Mouse (Mus musculus): Measurements from ENCODE around the gene Gna12. TPM values are rescaled to one million over a fixed set of nuclear protein-coding genes. Genes with fewer than 3 reads are reported as not detected.

Gna12 gene
- total RNA-seq, 2 experiments from 2014 or later, result 11.5 to 12.1 TPM

DNA sequence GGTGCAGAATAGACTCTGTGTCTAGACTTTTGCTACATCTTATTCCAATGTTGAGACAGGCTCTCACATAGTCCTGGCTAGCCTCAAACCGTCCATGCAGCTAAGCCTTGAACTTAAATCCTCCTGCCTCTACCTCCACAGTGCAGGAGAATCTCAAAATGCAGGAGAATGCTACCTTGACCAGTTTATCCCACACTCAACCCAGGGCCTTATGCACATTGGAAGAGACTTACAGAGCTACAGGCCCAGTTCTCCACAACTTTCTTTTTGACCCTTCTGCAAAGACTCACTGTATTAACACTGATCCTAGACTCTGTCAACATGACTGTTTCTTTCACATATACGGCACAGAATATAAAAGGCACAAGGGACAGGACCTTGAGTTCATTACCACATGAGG lies 1.9 kb downstream of the Gna12 start:
- no peak for ATAC-seq (replicated peaks; ENCODE audit: low FRiP score, poor library complexity, severe bottlenecking)

GRCm38 (mm10) chr5:140827896-140828295 lies 2.3 kb downstream of the Gna12 start:
- no peak for ATAC-seq (replicated peaks; ENCODE audit: low FRiP score, poor library complexity, severe bottlenecking)

- ATAC-seq (replicated peaks; ENCODE audit: low FRiP score, poor library complexity, severe bottlenecking), result no peak
Observed at GRCm38 (mm10) chr5:140827413-140827812, 2.8 kb downstream of the Gna12 start.

DNA sequence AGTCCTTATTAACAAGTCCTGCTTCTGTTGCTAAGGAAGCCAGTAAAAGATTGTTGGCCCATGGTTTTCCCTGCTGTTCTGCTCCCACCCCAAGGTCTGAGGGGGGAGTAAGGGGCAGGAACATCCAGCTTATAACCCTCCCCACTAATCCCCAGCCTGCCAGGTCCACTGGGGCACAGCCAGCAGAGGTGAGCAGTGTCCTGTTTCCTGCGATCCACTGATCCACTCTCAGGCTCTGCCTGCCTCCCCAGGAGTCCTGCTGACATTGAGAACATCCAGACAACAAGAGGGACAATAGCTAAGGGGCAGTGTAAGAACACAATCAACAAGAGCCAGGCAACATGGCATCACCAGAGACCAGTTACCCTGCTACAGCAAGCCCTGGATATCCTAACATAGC lies 3.4 kb downstream of the Gna12 start:
- no peak for ATAC-seq (replicated peaks; ENCODE audit: low FRiP score, poor library complexity, severe bottlenecking)

GRCm38 (mm10) chr5:140826118-140826517 lies 4.1 kb downstream of the Gna12 start:
- ATAC-seq (replicated peaks; ENCODE audit: low FRiP score, poor library complexity, severe bottlenecking), result no peak

GRCm38 (mm10) chr5:140824126-140824525 lies 6.1 kb downstream of the Gna12 start:
- ATAC-seq (replicated peaks; ENCODE audit: low FRiP score, poor library complexity, severe bottlenecking), result no peak

- ATAC-seq (replicated peaks; ENCODE audit: low FRiP score, poor library complexity, severe bottlenecking), result no peak
Observed at GRCm38 (mm10) chr5:140823386-140823785, 6.8 kb downstream of the Gna12 start.

DNA sequence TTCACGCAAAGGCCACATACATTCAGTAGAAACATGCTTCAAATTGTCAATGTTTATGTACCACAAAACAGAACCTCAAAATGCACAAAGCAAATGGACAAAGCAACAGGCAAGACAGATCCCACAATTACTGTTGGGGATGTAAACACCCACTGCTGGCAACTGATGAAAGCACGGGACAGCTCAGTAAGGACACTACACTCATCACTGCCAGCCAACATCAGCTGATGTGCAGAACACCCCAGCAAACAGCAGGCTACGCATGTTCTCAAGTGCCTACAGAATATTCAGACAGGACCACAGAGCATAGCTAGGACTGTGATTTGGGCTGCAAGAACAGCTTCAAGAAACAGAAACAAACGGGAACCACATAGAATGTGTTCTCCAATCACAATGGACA lies 8.3 kb downstream of the Gna12 start:
- ATAC-seq (replicated peaks; ENCODE audit: low FRiP score, poor library complexity, severe bottlenecking), result no peak

DNA sequence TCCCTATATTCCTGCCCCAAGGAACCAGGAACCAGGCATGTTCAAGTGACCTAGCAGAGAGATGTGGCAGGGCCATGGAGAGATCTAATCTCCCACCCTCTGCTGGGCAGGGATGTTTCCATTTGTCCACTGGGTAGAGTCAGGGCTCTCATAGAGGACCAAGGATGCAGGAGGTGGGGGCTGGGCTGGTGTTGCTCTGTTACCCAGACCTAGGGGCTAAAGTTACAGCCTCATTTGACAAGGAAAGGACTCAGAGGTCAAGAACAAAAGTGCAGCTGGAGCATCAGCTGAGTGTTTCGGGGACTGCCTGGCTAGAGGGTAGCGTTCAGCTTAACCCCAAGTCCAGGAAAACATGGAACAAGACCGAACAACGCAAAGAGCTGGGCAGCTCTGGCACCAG lies 9.7 kb downstream of the Gna12 start:
- no peak for ATAC-seq (replicated peaks; ENCODE audit: low FRiP score, poor library complexity, severe bottlenecking)

GRCm38 (mm10) chr5:140819594-140819993 lies 10.6 kb downstream of the Gna12 start:
- ATAC-seq (replicated peaks; ENCODE audit: low FRiP score, poor library complexity, severe bottlenecking), result no peak

DNA sequence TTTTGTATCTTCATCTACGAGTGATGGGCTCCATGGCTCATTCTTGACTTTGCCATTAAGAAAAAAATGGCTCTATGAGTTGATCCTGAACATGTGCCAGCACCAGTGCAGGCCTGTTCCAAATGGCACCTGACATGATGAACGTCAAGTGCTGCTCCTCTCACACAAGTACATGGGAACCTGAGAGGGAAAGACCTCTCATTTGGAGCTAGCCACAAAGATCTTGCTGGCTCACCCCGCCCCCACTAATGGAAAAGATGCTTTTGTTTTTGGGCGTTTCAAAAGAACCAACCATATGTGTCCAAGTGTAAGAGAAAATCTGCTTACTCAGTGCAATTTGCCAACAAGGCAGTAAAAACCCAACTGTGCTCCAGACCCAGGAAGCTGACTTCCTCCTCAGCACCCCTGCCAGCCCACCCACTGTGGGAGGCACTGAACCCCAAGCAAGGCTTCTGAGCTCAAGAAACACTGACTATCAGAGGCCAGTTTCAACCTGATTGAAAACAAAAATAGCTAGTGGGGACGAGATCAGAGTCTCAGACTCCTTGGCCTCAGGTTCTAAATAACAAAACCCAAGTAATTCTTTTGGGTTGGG lies 11.7 kb downstream of the Gna12 start:
- ATAC-seq (replicated peaks; ENCODE audit: low FRiP score, poor library complexity, severe bottlenecking), result no peak

GRCm38 (mm10) chr5:140816950-140817568 lies 13.2 kb downstream of the Gna12 start:
- ATAC-seq (replicated peaks; ENCODE audit: low FRiP score, poor library complexity, severe bottlenecking), result no peak

- ATAC-seq (replicated peaks; ENCODE audit: low FRiP score, poor library complexity, severe bottlenecking), result no peak
Observed at GRCm38 (mm10) chr5:140816008-140816407, 14.2 kb downstream of the Gna12 start.

GRCm38 (mm10) chr5:140815059-140815728 lies 15.0 kb downstream of the Gna12 start:
- no peak for ATAC-seq (replicated peaks; ENCODE audit: low FRiP score, poor library complexity, severe bottlenecking)

DNA sequence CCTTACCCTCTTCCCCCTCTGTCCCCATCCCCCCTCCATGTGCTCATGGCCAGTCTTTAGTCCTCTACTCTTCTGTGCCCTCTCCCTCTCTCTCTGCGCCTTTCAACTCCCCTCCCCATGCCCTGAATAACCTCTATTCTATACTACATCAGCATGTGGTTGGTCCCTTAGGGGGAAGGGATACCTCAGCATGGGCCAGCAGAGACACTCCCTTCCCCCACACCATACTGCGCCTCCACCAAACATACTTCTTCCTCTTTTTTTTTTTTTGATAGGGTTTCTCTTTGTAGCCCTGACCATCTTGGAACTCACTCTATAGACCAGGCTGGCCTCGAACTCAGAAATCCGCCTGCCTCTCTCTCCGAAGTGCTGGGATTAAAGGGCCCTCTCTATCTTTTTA lies 15.8 kb downstream of the Gna12 start:
- no peak for ATAC-seq (replicated peaks; ENCODE audit: low FRiP score, poor library complexity, severe bottlenecking)

- no peak for ATAC-seq (replicated peaks; ENCODE audit: low FRiP score, poor library complexity, severe bottlenecking)
Observed at GRCm38 (mm10) chr5:140812699-140813098, 17.5 kb downstream of the Gna12 start.

GRCm38 (mm10) chr5:140812063-140812462 lies 18.2 kb downstream of the Gna12 start:
- ATAC-seq (replicated peaks; ENCODE audit: low FRiP score, poor library complexity, severe bottlenecking), result no peak

GRCm38 (mm10) chr5:140811390-140811789 lies 18.8 kb downstream of the Gna12 start:
- ATAC-seq (replicated peaks; ENCODE audit: low FRiP score, poor library complexity, severe bottlenecking), result no peak

- ATAC-seq (replicated peaks; ENCODE audit: low FRiP score, poor library complexity, severe bottlenecking), result 0 out of 2 replicates have a peak, but pooled peaks have one; percentile 34
Observed at GRCm38 (mm10) chr5:140806939-140807338, 23.3 kb downstream of the Gna12 start.

- ATAC-seq (replicated peaks; ENCODE audit: low FRiP score, poor library complexity, severe bottlenecking), result no peak
Observed at GRCm38 (mm10) chr5:140806252-140806651, 24.0 kb downstream of the Gna12 start.

GRCm38 (mm10) chr5:140801782-140802181 lies 28.4 kb downstream of the Gna12 start:
- no peak for ATAC-seq (replicated peaks; ENCODE audit: low FRiP score, poor library complexity, severe bottlenecking)
